Comparison of ENCODE assay signal across 8 mouse cellular contexts in the genomic region with DNA sequence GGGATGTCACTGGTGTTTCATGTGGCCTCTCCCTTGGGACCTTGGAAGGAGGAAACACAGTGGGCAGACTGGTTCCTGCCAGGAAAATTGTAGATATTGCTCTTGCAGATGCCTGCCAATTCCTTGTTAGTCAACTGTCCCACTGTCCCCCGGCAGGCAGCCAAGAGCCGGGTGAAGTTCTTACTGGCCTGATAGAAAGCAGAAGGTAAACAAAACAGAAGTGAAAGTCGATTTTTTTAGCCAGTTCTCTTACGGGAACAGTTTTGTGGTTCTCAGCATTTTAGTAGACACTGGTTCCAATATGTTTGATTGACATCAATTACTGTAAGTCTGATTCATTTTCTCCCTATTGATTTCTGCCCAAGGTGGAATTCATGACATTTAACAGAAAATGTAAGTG. TPM values are rescaled to one million over a fixed set of nuclear protein-coding genes. Genes with fewer than 3 reads are reported as not detected.
A peak's percentile ranks its signal among the peaks of the same experiment; 100 is the strongest.
DNase-seq lines count a peak whose midpoint lies in the region; ATAC-seq and TF ChIP-seq lines count a peak whose summit lies in the region.

No protein-coding gene starts in this region.

- no peaks in the 10 kb centered on the region for H3K27me3 ChIP-seq in neural tube, embryonic 13.5 days
- no peaks in the 10 kb centered on the region for H3K27me3 ChIP-seq in cerebellum, adult 2 months (ENCODE audit: control insufficient read depth, insufficient read depth, low read length)
- no peaks in the 10 kb centered on the region for H3K27me3 ChIP-seq in heart, embryonic 11.5 days (ENCODE audit: control insufficient read depth, insufficient read depth, low read length)
- H3K27me3 ChIP-seq in stomach, postnatal 0 days (ENCODE audit: control insufficient read depth, insufficient read depth, low read length): no peaks in the 10 kb centered on the region

- no peak for TF ChIP-seq CTCF in cerebellum, adult 2 months (IDR thresholded peaks at IDR 0.05; ENCODE audit: borderline replicate concordance, insufficient read depth, low read depth, low read length)
- no peak for TF ChIP-seq CTCF in stomach, postnatal 0 days (IDR thresholded peaks at IDR 0.05; ENCODE audit: low read depth)

- peaks cover 8% of the 10 kb centered on the region for H3K36me3 ChIP-seq in neural tube, embryonic 13.5 days
- no peaks in the 10 kb centered on the region; the same call in 1 of the 2 replicates for H3K36me3 ChIP-seq in heart, embryonic 11.5 days (ENCODE audit: control insufficient read depth, insufficient read depth, low read length)
- 0 out of 2 replicates have a peak, but pooled peaks cover 2% of the 10 kb centered on the region for H3K36me3 ChIP-seq in stomach, postnatal 0 days (ENCODE audit: control insufficient read depth, insufficient read depth, low read length)

- no peaks in the 10 kb centered on the region for H3K9me3 ChIP-seq in neural tube, embryonic 13.5 days
- no peaks in the 10 kb centered on the region for H3K9me3 ChIP-seq in heart, embryonic 11.5 days (replicated peaks; ENCODE audit: control insufficient read depth, low read length)
- no peaks in the 10 kb centered on the region for H3K9me3 ChIP-seq in stomach, postnatal 0 days (ENCODE audit: control insufficient read depth, low read length)

- no peak for TF ChIP-seq EP300 in stomach, postnatal 0 days (optimal IDR thresholded peaks at IDR 0.05)

- WGBS in neural tube, embryonic 13.5 days: 70% methylated on average over 4 of the region's 4 CpGs
- 2% methylated on average over 4 of the region's 4 CpGs for WGBS in cerebellum, adult 2 months
- WGBS in heart, embryonic 11.5 days (ENCODE audit: insufficient replicate concordance): 48% methylated on average over 4 of the region's 4 CpGs
- 2% methylated on average over 4 of the region's 4 CpGs for WGBS in stomach, postnatal 0 days

- no peak for ATAC-seq in neural tube, embryonic 13.5 days (ENCODE audit: low read depth)
- ATAC-seq in heart, embryonic 11.5 days (replicated peaks; ENCODE audit: insufficient number of reproducible peaks, low FRiP score, low TSS enrichment): no peak
- no peak for ATAC-seq in stomach, postnatal 0 days (ENCODE audit: low FRiP score, low TSS enrichment)

- TF ChIP-seq POLR2A in cerebellum, adult 2 months (IDR thresholded peaks at IDR 0.05; ENCODE audit: borderline replicate concordance, insufficient read depth, low read length): no peak

- no peak overlapping the region for H3K4me3 ChIP-seq in neural tube, embryonic 13.5 days
- no peak overlapping the region for H3K4me3 ChIP-seq in cerebellum, adult 2 months (replicated peaks; ENCODE audit: insufficient read depth, low read depth, low read length)
- no peak overlapping the region for H3K4me3 ChIP-seq in heart, embryonic 11.5 days (ENCODE audit: low read depth, low read length)
- H3K4me3 ChIP-seq in stomach, postnatal 0 days (ENCODE audit: low read depth, low read length): no peak overlapping the region

- DNase-seq in neural tube, embryonic 10.5 days (ENCODE audit: extremely low spot score, low spot score): no peak
- DNase-seq in cerebellum, adult 2 months: peak; percentile 73 to 84
- peak; percentile 92 to 96 for DNase-seq in kidney, postnatal 25 days
- DNase-seq in lung, postnatal 14 days: peak; percentile 91
- DNase-seq in stomach, postnatal 0 days (ENCODE audit: low spot score): peak; percentile 58
- no peak for DNase-seq in yolk sac, embryonic 10.5 days (ENCODE audit: low spot score)

- peaks cover 45% of the 10 kb centered on the region for H3K4me1 ChIP-seq in neural tube, embryonic 13.5 days (replicated peaks)
- peaks cover 32% of the 10 kb centered on the region for H3K4me1 ChIP-seq in cerebellum, adult 2 months (ENCODE audit: control insufficient read depth, insufficient read depth, low read length)
- H3K4me1 ChIP-seq in heart, embryonic 11.5 days (ENCODE audit: control insufficient read depth, insufficient read depth, low read length): peaks cover 52% of the 10 kb centered on the region
- peaks cover 6% of the 10 kb centered on the region for H3K4me1 ChIP-seq in stomach, postnatal 0 days (replicated peaks; ENCODE audit: control insufficient read depth, insufficient read depth)

- no peak overlapping the region for H3K4me2 ChIP-seq in neural tube, embryonic 13.5 days
- H3K4me2 ChIP-seq in heart, embryonic 11.5 days: 0 out of 2 replicates have a peak overlapping the region, but pooled peaks have one; percentile 4
- H3K4me2 ChIP-seq in stomach, postnatal 0 days (replicated peaks; ENCODE audit: low read depth): no peak overlapping the region

- no peak overlapping the region for H3K9ac ChIP-seq in neural tube, embryonic 13.5 days
- no peak overlapping the region for H3K9ac ChIP-seq in heart, embryonic 11.5 days (ENCODE audit: low read depth, low read length)
- no peak overlapping the region for H3K9ac ChIP-seq in stomach, postnatal 0 days (ENCODE audit: low read length)

- 0 out of 2 replicates have a peak overlapping the region, but pooled peaks have one; percentile 43 for H3K27ac ChIP-seq in neural tube, embryonic 13.5 days (replicated peaks)
- no peak overlapping the region for H3K27ac ChIP-seq in cerebellum, adult 2 months (ENCODE audit: insufficient read depth, low read length)
- H3K27ac ChIP-seq in heart, embryonic 11.5 days (ENCODE audit: low read depth, low read length): peak overlapping the region; percentile 18
- peak overlapping the region; percentile 41 for H3K27ac ChIP-seq in stomach, postnatal 0 days (replicated peaks)

RNA-seq across cellular contexts. Expression of a gene that starts 27.0 kb away (rescaled TPM):
- 110 and 113 TPM in 2 replicates for polyA plus RNA-seq in neural tube, embryonic 13.5 days (2015; fragmentation: Nextera tagmentation; extraction: Ambion mirVana)
- 24.5 and 25.0 TPM in 2 replicates for polyA plus RNA-seq in cerebellum, adult 2 months (2012; rRNA removed)
- polyA plus RNA-seq in heart, embryonic 11.5 days (2014; fragmentation: Nextera tagmentation; extraction: Ambion mirVana): 43.5 and 46.7 TPM in 2 replicates
- polyA plus RNA-seq in stomach, postnatal 0 days (2015; fragmentation: Nextera tagmentation; extraction: Ambion mirVana): 51.1 and 51.3 TPM in 2 replicates

RNA-seq across cellular contexts. Expression of a gene that starts 51.6 kb away (rescaled TPM):
- 0.40 and 0.61 TPM in 2 replicates for polyA plus RNA-seq in neural tube, embryonic 13.5 days (2015; fragmentation: Nextera tagmentation; extraction: Ambion mirVana)
- polyA plus RNA-seq in cerebellum, adult 2 months (2012; rRNA removed): 0.44 and 0.84 TPM in 2 replicates
- 0.97 and 2.1 TPM in 2 replicates for polyA plus RNA-seq in heart, embryonic 11.5 days (2014; fragmentation: Nextera tagmentation; extraction: Ambion mirVana)
- 3.0 and 3.2 TPM in 2 replicates for polyA plus RNA-seq in stomach, postnatal 0 days (2015; fragmentation: Nextera tagmentation; extraction: Ambion mirVana)

Comparison
In these comparisons a context has a peak if more than half of its experiments do, and no peak if none do; other contexts are left out.
1. DNase-seq: peak in cerebellum, adult 2 months (2 of 2), kidney, postnatal 25 days (2 of 2), lung, postnatal 14 days (single experiment) and stomach, postnatal 0 days (single experiment); none in neural tube, embryonic 10.5 days (single experiment) and yolk sac, embryonic 10.5 days (single experiment).